Mouse (Mus musculus) central nervous system, embryonic 14 days (tissue): ENCODE data around the gene Asprv1. TPM values are rescaled to one million over a fixed set of nuclear protein-coding genes. Genes with fewer than 3 reads are reported as not detected.

Experiments used
- polyA plus RNA-seq: library from polyadenylated mRNA; depleted of rRNA; stranded (reverse); fragments of >200 nt; gene quantifications from 2 replicates; pipeline ENCODE4 v1.2.3, GENCODE M21; 2012; rRNA removed

Asprv1 gene
- polyA plus RNA-seq = 1.4 and 2.6 TPM in 2 replicates

GRCm38 (mm10) chr6:86627946-86628345 is at the start of gene Asprv1:
Gene Asprv1 (plus strand): TSS chr6:86628164.

DNA sequence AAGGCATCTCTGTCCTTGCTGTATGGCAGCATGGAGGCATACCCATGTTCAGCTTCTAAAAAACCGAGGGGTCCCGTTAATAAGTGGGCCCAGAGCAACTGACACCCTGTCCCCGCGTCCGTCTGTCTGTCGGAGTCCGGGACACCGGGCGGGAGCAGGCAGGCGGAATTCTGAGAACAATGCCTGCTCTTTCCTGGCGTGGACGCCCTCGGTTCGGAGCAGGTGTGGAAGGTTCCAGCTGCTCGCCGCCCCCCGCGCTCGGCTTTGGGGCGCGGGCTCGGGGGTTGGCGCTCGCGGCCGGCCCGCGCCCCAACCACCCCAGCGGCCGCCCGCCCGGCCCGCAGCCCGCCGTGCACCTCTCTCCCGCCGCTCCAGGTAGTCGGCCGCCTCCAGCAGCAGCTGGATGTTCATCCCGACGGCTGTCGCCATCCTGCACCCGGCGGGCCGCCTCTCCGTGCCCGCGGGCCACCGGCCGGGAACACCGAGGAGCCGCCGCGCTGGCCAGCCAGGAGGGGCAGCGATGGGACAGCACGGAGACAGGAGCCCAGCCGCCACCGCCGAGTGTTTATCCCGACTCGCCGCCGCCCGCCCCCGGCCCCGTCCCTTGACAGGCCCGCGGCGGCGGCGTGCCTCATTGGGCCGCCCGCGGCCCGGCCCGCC is 40.7 kb downstream of the Asprv1 start, which contains the start of gene Mxd1:
Gene Mxd1, minus strand, starts transcription at position 582 of the 660 bp plus-strand sequence.

Other genes with a start within 250 kb of the Asprv1 start
- gene Pcyox1, start 231.0 kb upstream of the Asprv1 start, polyA plus RNA-seq = 61.4 and 71.0 TPM in 2 replicates
- gene Tia1, start 223.9 kb upstream of the Asprv1 start, polyA plus RNA-seq = 324 and 385 TPM in 2 replicates
- gene Gm44790, start 201.5 kb upstream of the Asprv1 start, polyA plus RNA-seq = 1.8 and 2.5 TPM in 2 replicates
- gene C87436, start 189.8 kb upstream of the Asprv1 start, polyA plus RNA-seq = 19.0 and 21.5 TPM in 2 replicates
- 240 and 247 TPM in 2 replicates for gene Pcbp1, start 101.8 kb upstream of the Asprv1 start, polyA plus RNA-seq
- 19.0 and 19.1 TPM in 2 replicates for gene Mxd1, start 41.0 kb downstream of the Asprv1 start, polyA plus RNA-seq
- 61.2 and 76.3 TPM in 2 replicates for gene Snrnp27, start 56.4 kb downstream of the Asprv1 start, polyA plus RNA-seq
- gene Gmcl1, start 105.2 kb downstream of the Asprv1 start, polyA plus RNA-seq = 34.3 and 37.4 TPM in 2 replicates
- gene Anxa4, start 165.4 kb downstream of the Asprv1 start, polyA plus RNA-seq = 4.5 and 9.4 TPM in 2 replicates
- 38.6 and 39.2 TPM in 2 replicates for gene Aak1, start 221.4 kb downstream of the Asprv1 start, polyA plus RNA-seq